Mouse (Mus musculus) midbrain, embryonic 10.5 days (tissue): ENCODE data around the gene Smpx. TPM values are rescaled to one million over a fixed set of nuclear protein-coding genes. Genes with fewer than 3 reads are reported as not detected.

Experiments used
- DNase-seq: peaks from one replicate; pipeline ENCODE4 v3.0.0-alpha.2; 2017; ENCODE audit warnings: low spot score
- H3K27ac ChIP-seq: fragments of 300-500 bp; sonication (generic); replicated peaks from 2 replicates; pipeline ENCODE4 v1.5.1; 2016; ENCODE audit warnings: mild to moderate bottlenecking
- H3K27me3 ChIP-seq: fragments of 300-500 bp; sonication (generic); 2 replicates; pipeline ENCODE4 v1.6.1; 2016; ENCODE audit warnings: low read depth, mild to moderate bottlenecking; ENCODE audit not compliant: poor library complexity, severe bottlenecking
- H3K36me3 ChIP-seq: fragments of 300-500 bp; sonication (generic); 2 replicates; pipeline ENCODE4 v1.6.1; 2016; ENCODE audit warnings: mild to moderate bottlenecking, moderate library complexity
- H3K4me1 ChIP-seq: fragments of 300-500 bp; sonication (generic); 2 replicates; pipeline ENCODE4 v1.6.1; 2016
- H3K4me3 ChIP-seq: fragments of 300-500 bp; sonication (generic); 2 replicates; pipeline ENCODE4 v1.5.1; 2016; ENCODE audit warnings: mild to moderate bottlenecking, moderate library complexity
- H3K9me3 ChIP-seq: fragments of 300-500 bp; sonication (generic); replicated peaks from 2 replicates; pipeline ENCODE4 v1.6.1; 2016; ENCODE audit warnings: mild to moderate bottlenecking
- WGBS: fragments of 180-500 bp; shearing (Covaris S2); methylation state at CpG from one replicate; pipeline ENCODE4 v1.1.7; 2016; 5-methylcytosine and 5-hydroxymethylcytosine counted together
- polyA plus RNA-seq: library from polyadenylated mRNA; unstranded; fragments of >200 nt; fragmentation: Nextera tagmentation; extraction: Ambion mirVana; gene quantifications from 2 replicates; pipeline ENCODE4 v1.2.1, GENCODE M21; 2016

Smpx gene
- polyA plus RNA-seq: not detected in 2 replicates

DNA sequence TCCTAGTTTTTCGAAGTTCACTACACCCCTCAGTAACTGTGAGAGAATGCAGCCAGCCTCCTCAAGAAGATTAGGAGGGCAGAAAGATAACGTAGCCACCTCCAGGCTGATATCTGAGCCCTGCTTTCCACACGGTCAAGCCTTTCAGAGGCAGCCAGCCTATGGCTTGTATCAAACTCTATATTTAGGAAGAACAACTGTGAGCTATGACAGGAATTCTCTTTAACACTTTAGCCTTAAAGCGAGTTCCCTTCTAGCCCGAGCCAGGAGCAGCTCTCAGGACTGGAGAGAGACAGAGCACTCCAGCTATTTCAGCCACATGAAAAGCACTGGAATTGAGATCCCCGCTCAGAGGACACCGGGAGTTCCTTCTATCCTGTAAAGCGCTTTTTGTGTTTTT lies at the start of gene Smpx:
Gene Smpx, plus strand, starts transcription at position 49 of the 400 bp plus-strand sequence.
- Histone ChIP-seq H3K36me3 (no peaks in the 10 kb centered on the region), H3K4me3 (no peak within 1 kb of the TSS), H3K4me1 (no peaks in the 10 kb centered on the region), H3K27me3 (peaks cover 59% of the 10 kb centered on the region), H3K27ac (no peak within 1 kb of the TSS), H3K9me3 (no peaks in the 10 kb centered on the region)
- DNase-seq: no peak
- 66% methylated on average over 8 of the region's 8 CpGs for WGBS

DNA sequence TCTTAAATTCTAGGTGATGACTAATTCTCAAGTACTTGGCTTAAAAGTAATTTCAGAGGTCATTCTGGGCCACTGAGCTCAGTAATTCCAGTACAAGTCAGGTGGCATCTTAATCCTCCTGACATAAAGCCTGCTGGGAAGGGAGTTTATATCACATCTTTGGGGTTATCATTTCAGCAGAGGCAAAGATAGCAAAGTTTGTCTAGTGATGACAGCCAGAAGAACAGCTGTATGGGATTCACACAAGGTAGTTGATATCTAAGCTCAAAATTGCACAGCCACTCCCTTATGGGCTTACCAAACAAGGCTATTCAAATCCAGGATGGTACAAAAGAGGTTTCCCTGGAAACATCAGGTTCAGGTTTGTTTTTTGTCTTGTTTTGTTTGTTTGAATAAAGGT lies 43.7 kb upstream of the Smpx start:
- Histone ChIP-seq H3K9me3 (no peaks in the 10 kb centered on the region), H3K4me1 (no peaks in the 10 kb centered on the region), H3K27me3 (no peaks in the 10 kb centered on the region; the same call in 1 of the 2 replicates), H3K27ac (no peak overlapping the region), H3K4me3 (no peak overlapping the region), H3K36me3 (no peaks in the 10 kb centered on the region)
- DNase-seq: no peak

DNA sequence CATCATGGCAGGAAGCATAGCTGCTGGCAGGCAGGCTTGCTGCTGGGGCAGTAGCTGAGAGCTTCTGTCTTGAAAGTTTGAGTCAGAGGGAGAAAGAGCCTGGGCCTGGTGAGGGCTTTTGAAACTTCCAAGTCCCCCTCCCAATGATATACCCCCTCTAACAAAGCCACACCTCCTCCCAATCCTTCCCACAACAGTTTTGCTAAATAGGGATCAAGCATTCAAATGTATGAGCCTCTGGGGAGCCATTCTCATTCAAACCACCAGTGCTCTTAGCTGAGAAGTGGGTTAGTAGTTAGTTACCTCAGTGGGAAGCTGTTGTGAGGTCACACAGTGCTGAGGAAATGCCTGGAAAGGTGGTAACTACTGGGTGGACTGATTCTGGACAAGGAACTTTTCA lies 41.4 kb upstream of the Smpx start:
- Histone ChIP-seq H3K27ac (no peak overlapping the region), H3K27me3 (no peaks in the 10 kb centered on the region; the same call in 1 of the 2 replicates), H3K4me3 (no peak overlapping the region), H3K4me1 (no peaks in the 10 kb centered on the region), H3K9me3 (no peaks in the 10 kb centered on the region), H3K36me3 (no peaks in the 10 kb centered on the region)
- DNase-seq: no peak

DNA sequence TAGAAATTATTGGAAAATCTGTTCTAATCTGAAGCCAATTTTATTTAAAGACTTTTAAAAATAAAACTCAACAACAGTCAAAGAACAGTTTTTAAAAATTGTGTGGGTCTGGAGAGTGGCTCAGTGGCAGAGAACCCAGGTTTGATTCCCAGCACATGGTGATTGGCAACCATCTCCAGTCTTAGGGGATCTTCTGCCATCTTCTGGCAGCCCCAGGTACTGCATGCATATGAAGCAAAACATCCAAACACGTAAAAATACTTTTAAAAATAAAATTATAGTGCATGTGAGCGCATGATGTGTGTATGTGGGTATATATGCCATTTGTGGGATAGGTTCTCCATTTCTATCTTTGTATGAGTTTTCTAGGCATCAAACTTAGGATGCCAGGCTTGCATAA lies 26.9 kb upstream of the Smpx start:
- WGBS: 76% methylated on average over 2 of the region's 2 CpGs
- Histone ChIP-seq H3K27me3 (no peaks in the 10 kb centered on the region), H3K36me3 (no peaks in the 10 kb centered on the region), H3K9me3 (no peaks in the 10 kb centered on the region), H3K4me3 (no peak overlapping the region), H3K27ac (no peak overlapping the region), H3K4me1 (no peaks in the 10 kb centered on the region)
- DNase-seq: no peak

DNA sequence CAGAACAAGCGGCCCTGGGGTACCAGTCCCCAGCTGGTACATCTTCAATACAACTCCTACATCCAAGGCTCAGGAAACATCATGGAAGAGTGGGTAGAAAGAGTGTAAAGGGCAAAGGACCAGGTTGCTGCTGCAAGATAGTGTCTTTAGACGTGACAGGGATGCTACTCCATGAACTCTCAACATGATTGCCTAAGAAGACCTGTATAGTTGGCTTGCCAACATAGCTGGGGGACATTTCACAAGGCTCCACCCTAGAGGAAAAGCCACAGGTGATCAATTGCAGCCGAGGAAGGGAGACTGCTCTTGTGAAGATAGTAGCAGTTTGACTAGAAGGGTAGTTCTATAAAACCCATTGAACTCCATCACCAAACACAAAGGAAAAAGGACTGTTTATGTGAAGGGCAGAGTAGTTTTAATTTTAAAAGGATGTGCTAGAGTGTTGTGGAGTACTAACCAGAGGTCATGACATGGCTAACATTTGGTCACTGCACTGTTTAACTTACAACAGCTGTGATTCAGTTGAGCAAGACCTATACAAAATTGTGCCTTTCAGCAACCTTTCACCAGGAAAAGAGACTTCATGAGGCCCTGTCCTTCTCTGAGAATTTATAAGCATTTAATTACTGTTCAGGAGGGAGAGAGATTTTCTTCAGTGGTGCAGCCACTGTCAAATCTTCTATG lies 23.9 kb upstream of the Smpx start:
- Histone ChIP-seq H3K4me3 (no peak overlapping the region), H3K27ac (no peak overlapping the region), H3K27me3 (no peaks in the 10 kb centered on the region), H3K36me3 (no peaks in the 10 kb centered on the region), H3K4me1 (no peaks in the 10 kb centered on the region), H3K9me3 (no peaks in the 10 kb centered on the region)
- WGBS: 72% methylated on average over 3 of the region's 3 CpGs
- no peak for DNase-seq

DNA sequence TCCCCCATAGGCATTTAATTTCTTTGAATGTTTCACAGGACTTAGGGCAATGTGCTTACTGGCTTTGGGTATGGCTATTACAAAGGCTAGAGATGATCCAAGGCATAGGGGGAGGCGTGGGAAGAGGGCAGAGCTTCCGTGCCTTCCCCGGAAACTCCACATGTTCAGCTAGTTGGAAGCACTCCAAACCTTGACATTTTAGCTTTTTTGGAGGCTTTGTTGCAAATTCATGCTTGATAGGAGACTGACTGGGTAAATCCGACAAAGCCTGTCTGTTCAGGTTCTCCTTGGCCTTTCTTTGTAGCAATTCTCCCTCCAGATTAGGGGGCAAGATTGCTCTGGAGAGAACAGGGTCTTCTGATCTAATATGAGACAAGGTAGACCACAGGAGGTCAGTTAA lies 7.5 kb upstream of the Smpx start:
- WGBS: 83% methylated on average over 4 of the region's 4 CpGs
- no peak overlapping the region for H3K27ac ChIP-seq
- no peaks in the 10 kb centered on the region for H3K36me3 ChIP-seq
- no peak for DNase-seq
- H3K27me3 ChIP-seq: no peaks in the 10 kb centered on the region
- H3K4me1 ChIP-seq: no peaks in the 10 kb centered on the region
- H3K9me3 ChIP-seq: no peaks in the 10 kb centered on the region
- no peak overlapping the region for H3K4me3 ChIP-seq

DNA sequence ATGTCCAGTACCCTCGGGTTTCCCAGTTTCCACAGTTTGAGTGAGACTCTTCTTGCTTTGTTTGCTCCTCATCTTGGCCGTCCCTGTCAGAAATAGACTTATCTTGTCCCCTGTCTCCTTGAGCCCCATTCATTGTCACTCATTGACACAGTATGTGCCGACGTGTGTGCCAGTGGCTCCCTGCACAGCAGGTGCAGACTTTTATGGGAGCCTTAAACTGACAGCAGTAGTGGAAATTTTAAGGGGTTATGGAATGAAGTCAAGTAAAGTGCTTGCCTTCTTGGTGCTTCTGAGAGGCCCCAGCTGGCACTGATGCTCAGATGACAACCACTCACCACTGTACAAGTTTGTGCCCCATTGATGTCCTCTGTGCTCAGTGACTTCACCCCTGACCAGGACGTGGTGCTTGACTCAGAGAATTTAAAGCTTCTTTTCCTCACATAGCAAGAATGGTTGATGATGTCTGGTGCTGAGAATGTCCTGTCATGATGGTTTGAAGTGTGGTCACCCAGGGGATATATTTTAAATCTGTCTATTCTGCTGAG lies 1.0 kb upstream of the Smpx start:
- H3K4me3 ChIP-seq: no peak overlapping the region
- no peaks in the 10 kb centered on the region for H3K9me3 ChIP-seq
- DNase-seq: no peak
- peaks cover 54% of the 10 kb centered on the region for H3K27me3 ChIP-seq
- H3K4me1 ChIP-seq: no peaks in the 10 kb centered on the region
- WGBS: 84% methylated on average over 5 of the region's 5 CpGs
- H3K27ac ChIP-seq: no peak overlapping the region
- no peaks in the 10 kb centered on the region for H3K36me3 ChIP-seq

DNA sequence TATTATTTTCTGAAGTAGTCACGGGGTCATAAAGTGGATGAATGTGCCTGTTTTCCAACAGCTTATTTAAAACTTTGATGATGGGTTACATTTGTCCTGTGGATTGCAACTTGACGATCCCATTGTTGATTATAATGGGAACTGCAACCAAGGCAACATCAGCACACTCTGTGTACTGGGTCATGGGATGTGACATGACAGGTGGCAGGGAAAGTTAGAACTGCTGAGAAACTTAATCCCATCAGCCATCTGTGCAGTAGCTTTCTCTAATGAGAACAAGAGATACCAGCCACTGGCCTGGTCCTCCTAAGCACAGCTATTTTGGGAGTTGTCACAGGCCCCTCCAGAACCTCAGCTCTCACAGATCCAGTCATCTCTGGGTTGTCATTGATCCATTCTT lies 8.5 kb downstream of the Smpx start:
- WGBS: 94% methylated on average over 2 of the region's 2 CpGs
- Histone ChIP-seq H3K27ac (no peak overlapping the region), H3K9me3 (no peaks in the 10 kb centered on the region), H3K4me3 (no peak overlapping the region), H3K27me3 (peaks cover 37% of the 10 kb centered on the region), H3K4me1 (no peaks in the 10 kb centered on the region), H3K36me3 (no peaks in the 10 kb centered on the region)
- no peak for DNase-seq

DNA sequence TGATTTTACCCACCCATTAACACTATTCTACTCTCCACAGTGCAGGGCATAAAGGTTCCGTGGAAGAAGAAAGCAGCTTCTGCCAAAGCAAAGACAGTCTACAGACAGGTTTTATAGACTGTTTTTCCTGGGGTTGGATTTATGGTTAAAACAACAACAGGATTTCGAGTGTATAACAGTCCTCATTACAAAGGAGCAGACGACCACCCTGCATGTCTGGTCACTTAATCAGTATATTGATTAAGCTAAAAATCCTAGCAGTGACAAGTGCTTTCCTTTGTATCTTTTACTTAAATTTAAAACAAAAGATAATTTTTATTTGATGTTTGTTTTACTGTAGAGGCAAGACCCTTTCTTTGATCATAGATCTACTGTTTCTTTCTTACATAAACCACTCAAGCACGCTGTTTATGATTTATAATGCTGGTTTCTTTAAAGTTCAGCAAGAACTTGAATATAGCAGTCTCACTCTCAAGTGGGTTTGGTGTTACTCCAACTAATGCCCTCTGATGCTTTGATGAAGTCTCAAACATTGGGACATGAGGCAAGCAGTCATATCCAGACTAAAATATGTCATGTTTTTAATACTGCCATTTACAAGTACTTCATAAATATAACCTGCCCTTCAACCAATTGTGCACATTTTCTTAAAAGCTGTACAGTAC lies 10.0 kb downstream of the Smpx start:
- Histone ChIP-seq H3K27ac (no peak overlapping the region), H3K9me3 (no peaks in the 10 kb centered on the region), H3K4me3 (no peak overlapping the region), H3K27me3 (peaks cover 28% of the 10 kb centered on the region; the same call in 1 of the 2 replicates), H3K36me3 (no peaks in the 10 kb centered on the region), H3K4me1 (no peaks in the 10 kb centered on the region)
- 75% methylated on average over 4 of the region's 4 CpGs for WGBS
- no peak for DNase-seq

DNA sequence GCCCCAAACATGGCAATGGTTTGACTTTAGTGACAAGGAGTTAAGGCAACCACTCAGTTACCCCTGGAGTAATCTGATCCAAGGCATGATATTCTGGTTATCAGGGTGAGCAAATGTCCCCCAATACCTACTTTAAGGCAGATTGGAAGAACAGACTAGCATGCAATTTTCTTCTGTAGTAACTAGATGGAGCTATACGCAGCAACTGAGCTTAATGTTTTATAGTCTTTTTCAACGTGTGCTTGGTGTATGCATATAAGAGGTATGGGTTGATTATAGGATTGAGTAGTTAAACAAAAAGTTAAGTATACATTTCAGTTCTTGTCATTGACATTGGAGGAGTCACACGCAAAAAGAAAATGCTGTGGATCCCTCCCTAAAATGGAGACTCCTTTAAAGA lies 21.2 kb downstream of the Smpx start:
- Histone ChIP-seq H3K9me3 (no peaks in the 10 kb centered on the region), H3K27me3 (peaks cover 74% of the 10 kb centered on the region), H3K4me1 (no peaks in the 10 kb centered on the region), H3K4me3 (no peak overlapping the region), H3K36me3 (no peaks in the 10 kb centered on the region), H3K27ac (no peak overlapping the region)
- no peak for DNase-seq
- 57% methylated on average over 3 of the region's 3 CpGs for WGBS

DNA sequence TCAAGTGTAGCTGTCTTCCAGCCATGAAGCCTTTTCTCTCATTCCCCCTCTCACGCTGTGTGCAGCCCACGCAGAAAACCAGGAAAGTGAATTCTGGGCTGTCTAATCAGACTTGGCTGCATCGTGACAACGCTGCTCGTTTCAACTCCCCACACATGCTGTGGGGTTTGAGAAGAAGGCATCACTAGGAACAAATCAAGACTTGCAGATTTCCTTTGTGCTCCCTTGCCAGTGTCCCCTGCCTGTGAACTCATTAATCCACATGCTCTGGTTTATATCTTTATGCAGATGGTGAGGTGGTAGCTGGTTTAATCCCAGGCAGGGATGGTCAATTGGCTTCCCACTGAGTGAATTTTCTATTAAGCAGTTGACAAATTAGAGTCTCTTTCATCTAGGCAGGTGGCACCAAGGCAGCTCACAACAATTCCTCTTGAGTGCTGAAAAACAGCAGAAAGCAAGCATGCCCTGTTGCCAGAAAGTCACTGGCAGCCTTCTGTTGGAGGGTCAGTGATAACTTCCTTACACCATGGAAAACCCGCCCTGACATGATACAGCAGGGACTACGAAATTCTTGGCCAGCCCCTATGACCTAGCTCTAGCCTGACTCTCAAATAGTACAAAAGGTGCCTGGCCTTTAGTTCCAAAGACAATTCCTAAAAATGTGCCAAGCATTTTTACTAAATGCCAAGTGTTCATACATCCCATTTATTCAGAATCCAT lies 32.1 kb downstream of the Smpx start:
- Histone ChIP-seq H3K36me3 (no peaks in the 10 kb centered on the region), H3K27me3 (peaks cover 73% of the 10 kb centered on the region), H3K27ac (no peak overlapping the region), H3K4me1 (peaks cover 9% of the 10 kb centered on the region; the same call in 1 of the 2 replicates), H3K9me3 (no peaks in the 10 kb centered on the region), H3K4me3 (no peak overlapping the region)
- peak; percentile 11 for DNase-seq
- 42% methylated on average over 7 of the region's 7 CpGs for WGBS

DNA sequence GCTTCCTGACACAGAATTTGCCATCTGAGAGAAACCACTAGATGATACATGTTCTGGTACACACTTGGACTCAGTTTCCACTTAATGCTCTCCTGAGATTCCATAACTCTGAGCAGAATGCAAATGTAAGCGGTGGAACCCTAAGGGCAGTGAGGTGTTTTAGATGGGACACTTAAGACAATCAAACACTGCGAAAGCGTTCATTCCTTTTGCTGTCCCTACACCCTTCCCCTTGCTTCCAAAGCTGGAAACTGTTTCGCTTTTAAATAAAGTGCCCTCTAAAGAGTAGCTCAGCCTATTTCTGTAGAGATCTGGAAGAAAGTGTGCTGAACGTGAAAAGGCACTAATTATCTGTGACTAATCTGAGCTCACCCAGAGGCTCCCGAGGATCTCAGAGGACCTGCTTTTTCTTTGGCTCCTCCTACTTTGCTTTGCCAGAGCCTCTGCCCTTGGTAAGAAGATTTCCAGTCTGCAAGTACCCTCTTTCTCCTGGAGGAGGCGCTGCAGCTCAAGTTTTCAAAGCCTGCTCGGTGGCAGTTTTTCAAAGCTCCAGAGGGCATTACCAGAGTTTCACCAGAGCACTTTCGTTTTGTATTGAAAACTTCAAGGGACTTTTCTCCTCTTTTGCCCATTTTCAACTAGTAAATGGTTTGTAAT lies 33.1 kb downstream of the Smpx start:
- DNase-seq: peak; percentile 75
- Histone ChIP-seq H3K9me3 (no peaks in the 10 kb centered on the region), H3K27me3 (peaks cover 76% of the 10 kb centered on the region), H3K36me3 (no peaks in the 10 kb centered on the region), H3K27ac (no peak overlapping the region), H3K4me3 (no peak overlapping the region), H3K4me1 (peaks cover 9% of the 10 kb centered on the region; the same call in 1 of the 2 replicates)
- 38% methylated on average over 9 of the region's 9 CpGs for WGBS
